Mouse (Mus musculus) naive thymus-derived CD4-positive, alpha-beta T cell, adult 2 months (primary cell): Measurements from ENCODE around the gene Olfr1082.
"Not testable (repeated sequence)": the region's sequence is repeated elsewhere in the genome, so short reads cannot be mapped to it uniquely, and the experiment has no call there.

Experiments
- DNase-seq: peaks from one replicate; pipeline ENCODE4 v3.0.0-alpha.2; 2011; ENCODE audit warnings: low read depth

Olfr1082 gene

GRCm38 (mm10) chr2:86598866-86599265, at the start of gene Olfr1082:
Gene Olfr1082 (minus strand): TSS chr2:86598966.
- not testable (repeated sequence) for DNase-seq

GRCm38 (mm10) chr2:86639625-86640024, 40.9 kb upstream of the Olfr1082 start, which contains the start of gene Olfr1084:
Gene Olfr1084 (minus strand): TSS chr2:86639725.
- not testable (repeated sequence) for DNase-seq

GRCm38 (mm10) chr2:86558135-86558534, 40.6 kb downstream of the Olfr1082 start, which contains the start of gene Olfr1080:
Gene Olfr1080 (minus strand): TSS chr2:86558235.
- not testable (repeated sequence) for DNase-seq
